Mouse (Mus musculus): ENCODE data around the gene Phlpp2. TPM values are rescaled to one million over a fixed set of nuclear protein-coding genes. Genes with fewer than 3 reads are reported as not detected.

Phlpp2 gene
- polyA plus RNA-seq, 1 experiment from 2014 or later: 3.7 TPM

DNA sequence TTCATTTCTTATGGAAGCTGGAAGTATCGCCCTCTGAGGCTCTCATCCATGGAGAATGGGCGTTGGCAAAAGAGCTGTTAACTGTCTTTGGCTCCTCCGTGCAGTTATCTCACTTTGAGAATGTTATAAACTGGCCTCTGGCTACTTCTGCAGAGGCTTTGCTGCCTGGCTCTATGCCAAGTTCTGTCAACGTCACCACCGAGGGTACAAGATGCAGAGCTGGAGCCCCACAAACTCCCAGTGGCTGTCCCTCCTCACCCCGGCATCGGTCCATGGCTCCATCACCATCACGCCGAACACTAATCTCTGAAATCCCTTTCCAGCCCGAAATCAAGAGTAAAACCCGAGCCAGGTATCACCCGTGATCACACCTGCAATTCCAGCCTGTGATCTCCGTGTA lies 95.1 kb downstream of the Phlpp2 start:
- DNase-seq (ENCODE audit: low spot score) (no peak), ATAC-seq (no peak)
- H3K27ac ChIP-seq (ENCODE audit: low read depth, low read length): no peak overlapping the region
- 71% methylated on average over 13 of the region's 13 CpGs for WGBS
- peaks cover 10% of the 10 kb centered on the region; the same call in 1 of the 2 replicates for H3K27me3 ChIP-seq (replicated peaks; ENCODE audit: control insufficient read depth, insufficient read depth, low read length)
- H3K4me2 ChIP-seq (ENCODE audit: low read length): no peak overlapping the region
- 0 out of 2 replicates have a peak, but pooled peaks cover 5% of the 10 kb centered on the region for H3K4me1 ChIP-seq (ENCODE audit: control insufficient read depth, insufficient read depth, low read length)
- no peaks in the 10 kb centered on the region for H3K36me3 ChIP-seq (ENCODE audit: control insufficient read depth, insufficient read depth, low read length)
- H3K9ac ChIP-seq (ENCODE audit: low read length): no peak overlapping the region
- no peak overlapping the region for H3K4me3 ChIP-seq (ENCODE audit: low read depth, low read length)
- H3K9me3 ChIP-seq (replicated peaks; ENCODE audit: control insufficient read depth, low read length): no peaks in the 10 kb centered on the region

- WGBS: 80% methylated on average over 4 of the region's 4 CpGs
These were observed 95.8 kb downstream of the Phlpp2 start for GRCm38 (mm10) chr8:109964106-109964505.

GRCm38 (mm10) chr8:109968837-109969236 lies 100.5 kb downstream of the Phlpp2 start:
- H3K9me3 ChIP-seq (replicated peaks; ENCODE audit: control insufficient read depth, low read length): no peaks in the 10 kb centered on the region
- no peak for DNase-seq (ENCODE audit: low spot score)

More at GRCm38 (mm10) chr8:109964106-109964505, 95.8 kb downstream of the Phlpp2 start:
- no peak overlapping the region for H3K4me2 ChIP-seq (ENCODE audit: low read length)
- DNase-seq (ENCODE audit: low spot score) (no peak), ATAC-seq (no peak)
- 0 out of 2 replicates have a peak, but pooled peaks cover 5% of the 10 kb centered on the region for H3K4me1 ChIP-seq (ENCODE audit: control insufficient read depth, insufficient read depth, low read length)
- no peak overlapping the region for H3K9ac ChIP-seq (ENCODE audit: low read length)
- H3K27me3 ChIP-seq (replicated peaks; ENCODE audit: control insufficient read depth, insufficient read depth, low read length): peaks cover 10% of the 10 kb centered on the region; the same call in 1 of the 2 replicates
- no peaks in the 10 kb centered on the region for H3K36me3 ChIP-seq (ENCODE audit: control insufficient read depth, insufficient read depth, low read length)
- H3K27ac ChIP-seq (ENCODE audit: low read depth, low read length): no peak overlapping the region
- no peaks in the 10 kb centered on the region for H3K9me3 ChIP-seq (replicated peaks; ENCODE audit: control insufficient read depth, low read length)
- no peak overlapping the region for H3K4me3 ChIP-seq (ENCODE audit: low read depth, low read length)

GRCm38 (mm10) chr8:109970323-109970722 lies 102.0 kb downstream of the Phlpp2 start:
- Histone ChIP-seq H3K36me3 (ENCODE audit: control insufficient read depth, insufficient read depth, low read length) (no peaks in the 10 kb centered on the region), H3K4me2 (ENCODE audit: low read length) (no peak overlapping the region), H3K9me3 (replicated peaks; ENCODE audit: control insufficient read depth, low read length) (no peaks in the 10 kb centered on the region), H3K4me3 (ENCODE audit: low read depth, low read length) (no peak overlapping the region), H3K27ac (ENCODE audit: low read depth, low read length) (no peak overlapping the region), H3K4me1 (ENCODE audit: control insufficient read depth, insufficient read depth, low read length) (no peaks in the 10 kb centered on the region), H3K9ac (ENCODE audit: low read length) (no peak overlapping the region), H3K27me3 (replicated peaks; ENCODE audit: control insufficient read depth, insufficient read depth, low read length) (no peaks in the 10 kb centered on the region)
- WGBS: 5% methylated on average over 9 of the region's 9 CpGs
- DNase-seq (ENCODE audit: low spot score) (peak; percentile 90), ATAC-seq (peak; percentile 46; the same call in 1 of the 2 replicates)

More at GRCm38 (mm10) chr8:109968837-109969236, 100.5 kb downstream of the Phlpp2 start:
- H3K27ac ChIP-seq (ENCODE audit: low read depth, low read length): no peak overlapping the region
- ATAC-seq: no peak
- no peak overlapping the region for H3K4me2 ChIP-seq (ENCODE audit: low read length)
- no peak overlapping the region for H3K4me3 ChIP-seq (ENCODE audit: low read depth, low read length)
- no peaks in the 10 kb centered on the region for H3K4me1 ChIP-seq (ENCODE audit: control insufficient read depth, insufficient read depth, low read length)
- H3K27me3 ChIP-seq (replicated peaks; ENCODE audit: control insufficient read depth, insufficient read depth, low read length): no peaks in the 10 kb centered on the region
- WGBS: 52% methylated on average over 10 of the region's 10 CpGs
- no peaks in the 10 kb centered on the region for H3K36me3 ChIP-seq (ENCODE audit: control insufficient read depth, insufficient read depth, low read length)
- no peak overlapping the region for H3K9ac ChIP-seq (ENCODE audit: low read length)

GRCm38 (mm10) chr8:109972901-109973300 lies 104.6 kb downstream of the Phlpp2 start:
- Histone ChIP-seq H3K27ac (ENCODE audit: low read depth, low read length) (no peak overlapping the region), H3K36me3 (ENCODE audit: control insufficient read depth, insufficient read depth, low read length) (no peaks in the 10 kb centered on the region), H3K9me3 (replicated peaks; ENCODE audit: control insufficient read depth, low read length) (no peaks in the 10 kb centered on the region), H3K4me3 (ENCODE audit: low read depth, low read length) (no peak overlapping the region), H3K4me2 (ENCODE audit: low read length) (no peak overlapping the region), H3K27me3 (replicated peaks; ENCODE audit: control insufficient read depth, insufficient read depth, low read length) (no peaks in the 10 kb centered on the region), H3K4me1 (ENCODE audit: control insufficient read depth, insufficient read depth, low read length) (no peaks in the 10 kb centered on the region), H3K9ac (ENCODE audit: low read length) (no peak overlapping the region)
- no peak for ATAC-seq
- WGBS: 90% methylated on average over 4 of the region's 4 CpGs
- no peak for DNase-seq (ENCODE audit: low spot score)

DNA sequence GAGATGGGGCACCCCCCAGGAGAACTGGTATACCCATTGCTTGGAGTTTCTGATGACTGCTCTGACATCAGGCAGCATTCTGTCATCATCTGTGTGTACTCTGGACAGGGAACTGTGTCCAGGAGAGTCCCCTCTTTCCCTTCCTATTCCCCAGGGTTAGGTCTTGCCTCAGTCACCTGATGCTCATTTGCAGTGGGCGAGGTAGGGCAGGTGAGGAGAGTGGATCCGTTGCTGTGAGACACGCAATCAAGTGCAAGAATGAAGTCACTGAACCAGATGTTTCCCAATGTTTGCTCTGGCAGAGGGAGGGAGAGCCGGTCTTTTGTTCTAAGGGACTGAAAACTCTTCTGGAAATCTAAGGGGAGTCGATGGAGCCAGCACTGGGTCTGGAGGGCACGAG lies 111.0 kb downstream of the Phlpp2 start:
- no peak overlapping the region for H3K4me3 ChIP-seq (ENCODE audit: low read depth, low read length)
- H3K9ac ChIP-seq (ENCODE audit: low read length): no peak overlapping the region
- WGBS: 80% methylated on average over 6 of the region's 6 CpGs
- ATAC-seq (no peak), DNase-seq (ENCODE audit: low spot score) (no peak)
- no peak overlapping the region for H3K4me2 ChIP-seq (ENCODE audit: low read length)
- no peaks in the 10 kb centered on the region for H3K27me3 ChIP-seq (replicated peaks; ENCODE audit: control insufficient read depth, insufficient read depth, low read length)
- no peak overlapping the region for H3K27ac ChIP-seq (ENCODE audit: low read depth, low read length)
- H3K36me3 ChIP-seq (ENCODE audit: control insufficient read depth, insufficient read depth, low read length): no peaks in the 10 kb centered on the region
- H3K9me3 ChIP-seq (replicated peaks; ENCODE audit: control insufficient read depth, low read length): no peaks in the 10 kb centered on the region
- H3K4me1 ChIP-seq (ENCODE audit: control insufficient read depth, insufficient read depth, low read length): peaks cover 7% of the 10 kb centered on the region; the same call in 1 of the 2 replicates

DNA sequence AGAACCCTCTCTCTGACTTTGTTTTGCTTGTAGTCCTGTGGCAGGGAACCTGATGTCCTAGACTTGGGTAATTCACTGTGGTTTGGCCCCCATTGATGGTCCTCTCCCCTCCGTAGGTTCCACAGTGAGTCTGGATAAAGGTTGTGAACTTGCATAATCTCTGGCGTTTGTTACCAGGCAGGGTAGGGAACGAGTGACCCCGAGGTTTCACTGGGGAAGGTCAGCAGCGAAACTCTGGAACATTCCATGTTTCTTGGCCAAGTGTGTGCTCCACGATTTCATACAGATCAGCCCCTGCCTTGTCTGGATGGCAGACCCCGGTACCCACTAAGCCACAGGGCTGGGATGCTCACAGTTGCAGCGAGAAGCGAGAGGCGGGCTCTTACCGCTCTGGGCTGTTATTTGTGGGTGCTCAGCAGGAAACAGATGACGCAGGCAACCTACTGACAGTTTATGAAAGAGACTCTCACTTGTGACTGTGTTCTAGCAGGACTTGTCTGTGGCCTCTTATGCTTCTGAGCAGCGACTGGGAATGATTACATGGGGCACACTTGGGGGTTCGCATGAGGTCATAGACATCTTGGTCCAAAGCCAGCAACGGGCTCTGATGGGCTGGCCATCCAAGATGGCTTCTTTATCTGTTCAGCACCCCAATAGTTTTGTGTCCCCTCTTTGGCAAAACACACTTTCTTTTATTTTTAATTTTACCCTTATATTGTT lies 114.2 kb downstream of the Phlpp2 start:
- 65% methylated on average over 15 of the region's 15 CpGs for WGBS
- no peak overlapping the region for H3K4me3 ChIP-seq (ENCODE audit: low read depth, low read length)
- H3K4me1 ChIP-seq (ENCODE audit: control insufficient read depth, insufficient read depth, low read length): peaks cover 10% of the 10 kb centered on the region; the same call in 1 of the 2 replicates
- H3K27me3 ChIP-seq (replicated peaks; ENCODE audit: control insufficient read depth, insufficient read depth, low read length): no peaks in the 10 kb centered on the region
- H3K4me2 ChIP-seq (ENCODE audit: low read length): no peak overlapping the region
- DNase-seq (ENCODE audit: low spot score) (no peak), ATAC-seq (no peak)
- no peak overlapping the region for H3K27ac ChIP-seq (ENCODE audit: low read depth, low read length)
- H3K9me3 ChIP-seq (replicated peaks; ENCODE audit: control insufficient read depth, low read length): no peaks in the 10 kb centered on the region
- H3K9ac ChIP-seq (ENCODE audit: low read length): no peak overlapping the region
- no peaks in the 10 kb centered on the region for H3K36me3 ChIP-seq (ENCODE audit: control insufficient read depth, insufficient read depth, low read length)

GRCm38 (mm10) chr8:109983944-109984343 lies 115.6 kb downstream of the Phlpp2 start:
- no peaks in the 10 kb centered on the region for H3K9me3 ChIP-seq (replicated peaks; ENCODE audit: control insufficient read depth, low read length)
- peak overlapping the region; percentile 46; the same call in 1 of the 2 replicates for H3K27ac ChIP-seq (ENCODE audit: low read depth, low read length)
- no peak overlapping the region for H3K4me2 ChIP-seq (ENCODE audit: low read length)
- no peak overlapping the region for H3K4me3 ChIP-seq (ENCODE audit: low read depth, low read length)
- DNase-seq (ENCODE audit: low spot score) (peak; percentile 66), ATAC-seq (no peak)
- H3K9ac ChIP-seq (ENCODE audit: low read length): no peak overlapping the region
- WGBS: 23% methylated on average over 5 of the region's 5 CpGs
- H3K36me3 ChIP-seq (ENCODE audit: control insufficient read depth, insufficient read depth, low read length): no peaks in the 10 kb centered on the region
- H3K4me1 ChIP-seq (ENCODE audit: control insufficient read depth, insufficient read depth, low read length): peaks cover 10% of the 10 kb centered on the region; the same call in 1 of the 2 replicates
- H3K27me3 ChIP-seq (replicated peaks; ENCODE audit: control insufficient read depth, insufficient read depth, low read length): no peaks in the 10 kb centered on the region

- WGBS: 61% methylated on average over 7 of the region's 7 CpGs
- DNase-seq (ENCODE audit: low spot score): no peak
These were observed 118.0 kb downstream of the Phlpp2 start for GRCm38 (mm10) chr8:109986384-109986783.

More at GRCm38 (mm10) chr8:109986384-109986783, 118.0 kb downstream of the Phlpp2 start:
- Histone ChIP-seq H3K27me3 (replicated peaks; ENCODE audit: control insufficient read depth, insufficient read depth, low read length) (no peaks in the 10 kb centered on the region), H3K9me3 (replicated peaks; ENCODE audit: control insufficient read depth, low read length) (no peaks in the 10 kb centered on the region), H3K4me2 (ENCODE audit: low read length) (no peak overlapping the region), H3K27ac (ENCODE audit: low read depth, low read length) (no peak overlapping the region), H3K4me1 (ENCODE audit: control insufficient read depth, insufficient read depth, low read length) (peaks cover 10% of the 10 kb centered on the region; the same call in 1 of the 2 replicates), H3K9ac (ENCODE audit: low read length) (no peak overlapping the region), H3K36me3 (ENCODE audit: control insufficient read depth, insufficient read depth, low read length) (no peaks in the 10 kb centered on the region), H3K4me3 (ENCODE audit: low read depth, low read length) (no peak overlapping the region)
- ATAC-seq: no peak
